Mouse (Mus musculus) lung, adult 2 months (tissue): ENCODE measurements around the gene Nfkbiz. TPM values are rescaled to one million over a fixed set of nuclear protein-coding genes. Genes with fewer than 3 reads are reported as not detected.
A peak's percentile ranks its signal among the peaks of the same experiment; 100 is the strongest.

ENCODE experiments used
- DNase-seq: peaks from one replicate; pipeline ENCODE4 v3.0.0; 2022
- H3K4me1 ChIP-seq: fragments of 200-500 bp; 2 replicates; pipeline ENCODE4 v1.6.1; 2011; ENCODE audit warnings: low read length; ENCODE audit not compliant: control insufficient read depth, insufficient read depth
- H3K4me3 ChIP-seq: fragments of 200-500 bp; replicated peaks from 2 replicates; pipeline ENCODE3; 2011; ENCODE audit warnings: low read depth, mild to moderate bottlenecking, control low read depth, low read length; ENCODE audit errors: extremely low read depth
- CTCF ChIP-seq: fragments of 200-500 bp; IDR thresholded peaks from 2 replicates; pipeline ENCODE4 v1.5.1; 2011; ENCODE audit warnings: mild to moderate bottlenecking, low read length, control low read depth; ENCODE audit not compliant: insufficient read depth
- POLR2A ChIP-seq: fragments of 200-500 bp; IDR thresholded peaks from 2 replicates; pipeline ENCODE4 v1.6.1; 2011; ENCODE audit warnings: low read depth, mild to moderate bottlenecking, control low read depth, low read length, borderline replicate concordance; ENCODE audit errors: extremely low read depth
- WGBS: fragments of 180-500 bp; shearing (Covaris S2); methylation state at CpG from one replicate; pipeline ENCODE4 v1.1.7; 2018; 5-methylcytosine and 5-hydroxymethylcytosine counted together
- polyA plus RNA-seq: library from polyadenylated mRNA; depleted of rRNA; stranded (reverse); fragments of >200 nt; gene quantifications from 2 replicates; pipeline ENCODE4 v1.2.3, GENCODE M21; 2012

The Nfkbiz gene
- polyA plus RNA-seq, 1 experiment, result 15.3 TPM

DNA sequence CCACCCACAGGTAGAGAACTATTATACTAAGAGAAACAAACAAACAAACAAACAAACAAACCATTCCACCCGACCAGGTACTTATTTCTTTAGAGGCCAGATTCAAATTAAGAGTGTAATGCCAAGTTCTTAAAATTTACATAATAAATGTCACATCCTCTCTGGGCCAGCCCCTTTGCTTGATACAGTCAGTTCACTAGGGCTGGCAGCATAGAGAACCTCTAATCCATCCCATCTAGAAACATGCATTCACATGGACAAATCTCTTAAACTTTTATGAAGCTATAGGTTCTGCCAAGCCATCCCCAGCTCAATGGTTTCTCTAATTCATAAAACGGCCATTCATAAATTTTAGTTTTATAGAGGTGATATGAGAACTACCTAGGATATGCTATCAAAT lies 1.5 kb downstream of the Nfkbiz start:
- TF ChIP-seq CTCF (no peak), POLR2A (no peak)
- Histone ChIP-seq H3K4me1 (no peaks in the 10 kb centered on the region; the same call in 1 of the 2 replicates), H3K4me3 (no peak overlapping the region)
- DNase-seq, result no peak
- 64% methylated on average over 2 of the region's 2 CpGs for WGBS

- H3K4me3 ChIP-seq, result no peak overlapping the region
- no peaks in the 10 kb centered on the region; the same call in 1 of the 2 replicates for H3K4me1 ChIP-seq
- no peak for DNase-seq
- TF ChIP-seq CTCF (no peak), POLR2A (no peak)
These were observed 2.9 kb downstream of the Nfkbiz start for GRCm38 (mm10) chr16:55835798-55836197.

DNA sequence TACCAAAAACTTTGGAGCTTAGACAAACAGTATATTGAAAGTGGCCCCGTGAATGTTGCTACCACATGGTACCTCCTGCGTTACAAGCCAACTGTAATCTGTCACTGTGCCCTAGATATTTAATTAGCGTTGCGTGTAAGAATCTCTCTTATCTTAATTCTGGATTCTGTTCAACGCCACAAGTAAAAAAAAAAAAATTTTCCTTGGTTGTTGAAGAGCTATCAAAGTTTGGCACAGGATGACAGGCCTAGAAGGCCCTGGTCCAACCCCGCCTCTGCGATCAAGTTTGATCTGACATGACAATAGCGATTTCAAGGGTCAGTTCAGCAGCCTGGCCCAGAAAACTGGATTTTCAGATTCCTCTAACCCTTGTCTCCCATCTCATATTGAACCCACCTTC lies 6.1 kb downstream of the Nfkbiz start:
- 63% methylated on average over 8 of the region's 8 CpGs for WGBS
- no peaks in the 10 kb centered on the region; the same call in 1 of the 2 replicates for H3K4me1 ChIP-seq
- H3K4me3 ChIP-seq, result no peak overlapping the region
- TF ChIP-seq CTCF (no peak), POLR2A (no peak)
- DNase-seq, result no peak

DNA sequence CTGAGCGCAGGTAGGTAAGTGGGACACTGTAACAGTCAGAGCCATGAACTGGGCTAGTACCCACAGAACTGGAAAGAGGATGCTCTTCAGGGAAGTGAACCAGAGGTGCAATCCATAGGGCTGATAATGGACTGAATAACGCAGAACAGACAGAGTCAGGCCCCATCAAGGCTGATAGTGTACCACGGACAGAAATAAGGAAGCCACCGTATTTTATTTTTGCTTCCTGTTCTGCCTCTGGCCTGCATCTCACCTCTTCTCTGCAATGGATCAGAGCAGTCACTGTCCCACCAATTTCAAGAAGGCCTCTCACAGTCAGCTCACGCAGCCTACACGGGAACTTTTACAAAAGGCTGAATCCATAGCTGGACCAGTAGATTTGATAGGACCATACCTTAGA lies 6.7 kb downstream of the Nfkbiz start:
- Histone ChIP-seq H3K4me1 (no peaks in the 10 kb centered on the region; the same call in 1 of the 2 replicates), H3K4me3 (no peak overlapping the region)
- no peak for TF ChIP-seq POLR2A
- no peak for TF ChIP-seq CTCF
- WGBS, result 91% methylated on average over 6 of the region's 6 CpGs
- no peak for DNase-seq

DNA sequence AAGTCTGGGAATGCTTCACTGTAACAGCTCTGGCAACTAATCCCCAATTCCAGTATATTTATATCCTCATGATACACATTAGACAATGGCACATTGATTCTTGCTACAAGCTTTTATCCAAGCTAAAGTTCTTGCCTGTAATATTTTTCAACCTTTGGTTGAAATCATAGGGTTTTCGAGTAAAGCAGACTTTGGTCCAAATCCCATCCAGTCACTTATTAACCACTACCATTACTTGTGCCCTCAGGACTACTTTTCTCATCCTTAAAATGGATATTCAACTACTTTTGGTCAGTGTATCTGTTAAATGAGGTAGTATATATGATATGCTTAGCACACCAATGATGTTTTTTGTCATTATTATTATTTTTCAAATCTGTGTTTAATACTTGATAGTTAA lies 7.2 kb downstream of the Nfkbiz start:
- TF ChIP-seq CTCF (no peak), POLR2A (no peak)
- Histone ChIP-seq H3K4me3 (no peak overlapping the region), H3K4me1 (no peaks in the 10 kb centered on the region; the same call in 1 of the 2 replicates)
- DNase-seq, result no peak
- WGBS, result 84% methylated on average over 1 of the region's 1 CpGs

DNA sequence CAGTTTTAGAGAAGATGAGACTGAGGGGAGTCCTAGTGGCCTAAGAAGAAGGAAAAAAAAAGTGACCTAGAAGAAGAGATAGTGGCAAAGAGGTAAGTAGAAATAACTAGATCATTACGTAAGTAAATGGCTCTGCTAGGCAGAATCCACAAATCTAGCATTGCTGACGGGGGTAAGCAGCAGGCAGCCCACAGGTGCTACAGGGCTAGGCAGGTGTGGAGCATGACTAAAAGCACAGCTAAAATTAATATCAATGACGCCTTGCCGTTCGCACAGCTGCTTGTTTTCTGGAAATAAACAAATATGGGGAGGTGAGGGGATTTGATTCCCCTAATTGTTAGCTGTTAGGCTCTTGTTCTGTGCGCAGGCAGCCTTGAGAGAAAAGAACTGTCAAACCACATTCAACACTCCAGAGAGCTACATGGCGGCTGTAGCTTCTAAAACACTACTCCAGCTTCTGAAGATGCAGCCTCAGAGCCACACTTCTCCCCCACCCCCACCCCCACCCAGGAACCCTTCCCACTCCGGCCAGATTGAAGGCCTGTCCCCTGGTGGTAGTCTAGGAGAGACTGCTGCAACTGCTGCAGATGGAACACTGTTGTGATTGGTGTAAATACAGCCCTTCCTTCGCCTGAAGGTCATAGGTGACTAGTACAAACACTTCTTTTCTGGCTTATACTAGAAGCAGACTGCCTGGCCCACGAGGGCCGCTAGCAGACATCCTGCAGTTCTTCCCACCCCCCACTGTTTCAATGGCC lies 15.1 kb downstream of the Nfkbiz start:
- H3K4me1 ChIP-seq, result peaks cover 2% of the 10 kb centered on the region
- H3K4me3 ChIP-seq, result no peak overlapping the region
- DNase-seq, result no peak
- TF ChIP-seq CTCF, result peak; percentile 10; the same call in 1 of the 2 replicates
- no peak for TF ChIP-seq POLR2A
- WGBS, result 56% methylated on average over 11 of the region's 11 CpGs

DNA sequence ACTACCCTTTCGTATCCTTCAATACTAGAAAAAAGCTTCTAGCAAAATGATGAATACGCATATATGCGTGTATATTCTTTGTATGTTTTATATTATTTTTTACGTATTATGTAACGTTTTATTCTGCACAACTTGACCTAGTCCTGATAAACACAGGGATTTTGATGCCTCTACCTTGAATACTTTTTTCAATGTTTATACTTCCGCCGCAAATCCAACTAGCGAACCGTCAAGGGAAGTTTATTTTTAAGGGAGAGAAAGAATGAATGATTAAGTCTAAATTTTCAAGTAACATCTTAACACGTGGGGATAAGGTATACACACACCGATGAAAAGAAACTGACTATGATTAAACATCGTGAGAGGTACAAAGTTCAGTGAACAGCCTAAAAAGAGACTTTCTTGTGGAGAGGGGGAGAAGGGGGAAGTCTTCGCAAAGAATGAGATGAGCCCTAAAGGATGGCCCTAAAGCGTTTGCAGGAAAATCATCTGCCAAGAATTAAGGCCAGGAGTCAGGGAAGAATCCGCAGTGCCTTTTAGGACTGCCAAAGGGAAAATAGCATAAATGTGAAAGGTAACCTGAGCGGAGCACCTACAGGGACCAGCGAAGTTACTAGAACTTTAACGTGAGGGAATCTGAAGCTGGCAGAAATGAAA lies 15.8 kb downstream of the Nfkbiz start:
- Histone ChIP-seq H3K4me1 (peaks cover 2% of the 10 kb centered on the region), H3K4me3 (peak overlapping the region; percentile 96)
- TF ChIP-seq CTCF, result no peak
- no peak for TF ChIP-seq POLR2A
- DNase-seq, result no peak
- WGBS, result 45% methylated on average over 18 of the region's 18 CpGs

GRCm38 (mm10) chr16:55821997-55822740 lies 16.5 kb downstream of the Nfkbiz start:
- peak; percentile 94 for DNase-seq
- WGBS, result under 1% methylated on average over 67 of the region's 67 CpGs
- peak; percentile 97 for TF ChIP-seq POLR2A
- no peak for TF ChIP-seq CTCF

GRCm38 (mm10) chr16:55821571-55821981 lies 17.1 kb downstream of the Nfkbiz start:
- Histone ChIP-seq H3K4me3 (peak overlapping the region; percentile 96), H3K4me1 (peaks cover 2% of the 10 kb centered on the region)
- TF ChIP-seq CTCF (no peak), POLR2A (peak; percentile 42; the same call in 1 of the 2 replicates)
- WGBS, result under 1% methylated on average over 40 of the region's 40 CpGs
- DNase-seq, result no peak

More at GRCm38 (mm10) chr16:55821997-55822740, 16.5 kb downstream of the Nfkbiz start:
- H3K4me3 ChIP-seq, result peak overlapping the region; percentile 96
- H3K4me1 ChIP-seq, result peaks cover 2% of the 10 kb centered on the region
